Mouse (Mus musculus) midbrain, postnatal 0 days (tissue): ENCODE results near the gene Mad1l1. TPM values are rescaled to one million over a fixed set of nuclear protein-coding genes. Genes with fewer than 3 reads are reported as not detected.

Source experiments
- ATAC-seq: fragments of 200-750 bp; cut with Nextera tagmentation; 2 replicates; pipeline ENCODE4 v1.8.0; 2017; ENCODE audit warnings: moderate number of reproducible peaks, mild to moderate bottlenecking, moderate TSS enrichment, moderate library complexity; ENCODE audit not compliant: low FRiP score
- DNase-seq: peaks from one replicate; pipeline ENCODE4 v3.0.0-alpha.2; 2015; ENCODE audit warnings: low spot score
- H3K27ac ChIP-seq: fragments of 300-500 bp; sonication (generic); 2 replicates; pipeline ENCODE4 v1.5.1; 2014; ENCODE audit warnings: low read depth, mild to moderate bottlenecking, low read length, mixed read lengths
- H3K27me3 ChIP-seq: fragments of 300-500 bp; sonication (generic); 2 replicates; pipeline ENCODE4 v1.6.1; 2014; ENCODE audit warnings: low read length, control low read depth, mixed read lengths; ENCODE audit not compliant: insufficient read depth
- H3K36me3 ChIP-seq: fragments of 300-500 bp; sonication (generic); 2 replicates; pipeline ENCODE4 v1.6.1; 2014; ENCODE audit warnings: low read length, control low read depth, mixed read lengths; ENCODE audit not compliant: insufficient read depth
- H3K4me1 ChIP-seq: fragments of 300-500 bp; sonication (generic); 2 replicates; pipeline ENCODE4 v1.6.1; 2014; ENCODE audit warnings: mild to moderate bottlenecking, control low read depth, antibody characterized with exemption, low read length, mixed read lengths; ENCODE audit not compliant: insufficient read depth
- H3K4me2 ChIP-seq: fragments of 300-500 bp; sonication (generic); 2 replicates; pipeline ENCODE4 v1.6.1; 2014; ENCODE audit warnings: low read depth, mild to moderate bottlenecking, low read length, mixed read lengths; ENCODE audit not compliant: poor library complexity, severe bottlenecking
- H3K4me3 ChIP-seq: fragments of 300-500 bp; sonication (generic); 2 replicates; pipeline ENCODE4 v1.5.1; 2014; ENCODE audit warnings: low read depth, mild to moderate bottlenecking, low read length, moderate library complexity
- H3K9ac ChIP-seq: fragments of 300-500 bp; sonication (generic); replicated peaks from 2 replicates; pipeline ENCODE4 v1.6.1; 2014; ENCODE audit warnings: mild to moderate bottlenecking, low read length, moderate library complexity, mixed read lengths; ENCODE audit not compliant: poor library complexity, severe bottlenecking
- H3K9me3 ChIP-seq: fragments of 300-500 bp; sonication (generic); 2 replicates; pipeline ENCODE4 v1.6.1; 2016; ENCODE audit warnings: low read length, control low read depth
- CTCF ChIP-seq: IDR thresholded peaks from 2 replicates; pipeline ENCODE4 v1.5.1; 2016; ENCODE audit warnings: antibody characterized with exemption, mild to moderate bottlenecking
- WGBS: fragments of 180-500 bp; shearing (Covaris S2); extraction: QIAGEN DNeasy Blood & Tissue Kit; methylation state at CpG from one replicate; pipeline ENCODE4 v1.1.7; 2014; 5-methylcytosine and 5-hydroxymethylcytosine counted together
- polyA plus RNA-seq: library from polyadenylated mRNA; unstranded; fragments of >200 nt; fragmentation: Nextera tagmentation; extraction: Ambion mirVana; gene quantifications from 2 replicates; pipeline ENCODE4 v1.2.1, GENCODE M21; 2015
- total RNA-seq: library from RNA; depleted of rRNA; stranded (reverse); fragments of >200 nt; gene quantifications from 2 replicates; pipeline ENCODE4 v1.2.3, GENCODE M21; 2014

The Mad1l1 gene
- total and polyA plus RNA-seq, 2 experiments from 2014 or later: 25.9 to 33.5 TPM

DNA sequence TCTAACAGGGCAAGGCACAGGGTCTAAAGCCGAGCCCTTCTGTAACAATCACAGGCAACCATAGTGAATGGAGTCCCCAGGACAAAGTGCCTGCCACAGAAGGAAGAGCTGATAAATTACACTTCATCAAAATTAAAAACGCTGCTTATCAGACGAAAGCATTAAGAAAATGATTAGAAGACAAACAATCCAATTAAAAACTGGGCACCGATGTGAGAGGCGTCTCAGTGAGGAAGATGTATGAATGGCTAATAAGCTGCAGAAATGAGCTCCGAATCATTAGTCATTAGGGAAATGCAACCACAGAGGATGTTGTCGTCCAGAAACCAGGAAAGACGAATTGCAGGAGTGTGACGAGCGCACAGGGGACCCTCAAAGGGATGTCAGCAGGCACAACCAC, 240.3 kb downstream of the Mad1l1 start:
- Histone ChIP-seq H3K4me2 (no peak overlapping the region), H3K27ac (no peak overlapping the region), H3K27me3 (no peaks in the 10 kb centered on the region), H3K9ac (no peak overlapping the region), H3K4me3 (no peak overlapping the region), H3K4me1 (no peaks in the 10 kb centered on the region), H3K36me3 (no peaks in the 10 kb centered on the region), H3K9me3 (no peaks in the 10 kb centered on the region)
- no peak for ATAC-seq
- 62% methylated on average over 10 of the region's 10 CpGs for WGBS
- no peak for DNase-seq
- TF ChIP-seq CTCF: no peak

DNA sequence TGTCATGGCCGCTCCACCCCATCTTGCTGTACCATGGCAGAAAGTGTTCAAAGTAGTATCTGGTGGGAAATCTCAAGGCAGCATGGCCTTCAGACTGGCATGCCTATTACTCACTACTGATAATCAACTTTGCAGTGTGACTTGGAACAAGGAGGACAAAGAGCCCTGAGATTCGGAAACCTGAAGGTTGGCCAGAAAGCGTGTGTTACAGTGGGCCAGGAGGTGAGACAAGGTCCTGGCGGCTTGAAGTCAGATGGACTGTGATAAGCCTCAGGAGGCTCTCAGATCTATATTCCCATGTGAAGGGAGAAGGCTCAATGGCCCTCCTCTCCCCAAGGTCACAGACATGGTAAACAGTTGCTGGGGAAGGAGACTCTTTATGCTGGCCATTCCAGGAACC, 241.8 kb downstream of the Mad1l1 start:
- TF ChIP-seq CTCF: no peak
- 98% methylated on average over 4 of the region's 4 CpGs for WGBS
- no peak for ATAC-seq
- DNase-seq: no peak
- Histone ChIP-seq H3K27ac (no peak overlapping the region), H3K27me3 (no peaks in the 10 kb centered on the region), H3K4me3 (no peak overlapping the region), H3K4me2 (no peak overlapping the region), H3K4me1 (no peaks in the 10 kb centered on the region), H3K36me3 (no peaks in the 10 kb centered on the region), H3K9me3 (no peaks in the 10 kb centered on the region), H3K9ac (no peak overlapping the region)

DNA sequence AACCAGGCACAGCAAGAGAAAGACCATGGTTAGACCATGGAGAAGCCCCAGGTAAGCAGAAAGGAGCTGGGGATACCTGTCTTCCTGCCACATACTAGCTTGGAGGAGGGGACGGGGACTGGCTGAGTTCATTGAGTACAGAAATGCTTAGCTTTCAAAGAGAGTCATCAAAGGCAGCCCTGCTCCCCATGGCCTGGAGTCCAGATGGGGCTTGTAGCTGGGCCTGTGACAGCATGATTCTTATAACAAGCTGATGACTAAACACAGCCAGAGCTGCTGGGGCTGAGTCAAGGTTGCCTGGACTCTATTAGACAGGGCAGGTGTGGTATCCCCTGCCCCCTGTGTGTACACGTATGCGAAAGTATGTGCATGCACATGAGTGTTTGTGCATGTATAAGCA, 242.9 kb downstream of the Mad1l1 start:
- WGBS: 74% methylated on average over 3 of the region's 3 CpGs
- Histone ChIP-seq H3K4me3 (no peak overlapping the region), H3K4me2 (no peak overlapping the region), H3K4me1 (peaks cover 10% of the 10 kb centered on the region; the same call in 1 of the 2 replicates), H3K9ac (no peak overlapping the region), H3K36me3 (no peaks in the 10 kb centered on the region), H3K27me3 (no peaks in the 10 kb centered on the region), H3K9me3 (no peaks in the 10 kb centered on the region), H3K27ac (0 out of 2 replicates have a peak overlapping the region, but pooled peaks have one; percentile 26)
- TF ChIP-seq CTCF: no peak
- ATAC-seq (no peak), DNase-seq (no peak)

DNA sequence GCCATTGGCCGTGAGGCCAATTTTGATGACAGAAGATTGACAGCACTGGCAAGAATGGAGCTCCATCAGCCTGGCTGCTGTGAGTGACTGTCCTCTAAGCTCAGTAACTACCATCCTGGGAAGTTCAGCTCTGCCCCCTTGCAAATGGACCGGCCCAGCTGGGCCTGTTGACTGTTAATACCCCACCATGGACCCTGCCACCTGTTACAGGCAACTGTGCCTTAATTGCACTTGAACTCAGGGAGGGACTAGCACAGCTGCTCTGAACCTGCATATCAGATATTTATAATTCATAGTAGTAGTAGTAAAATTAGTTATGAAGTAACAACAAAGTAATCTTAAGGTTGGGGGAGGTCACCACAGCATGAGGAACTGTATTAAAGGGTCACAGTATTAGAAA, 244.9 kb downstream of the Mad1l1 start:
- no peak for ATAC-seq
- Histone ChIP-seq H3K4me3 (no peak overlapping the region), H3K9ac (no peak overlapping the region), H3K27ac (no peak overlapping the region), H3K4me1 (peaks cover 14% of the 10 kb centered on the region; the same call in 1 of the 2 replicates), H3K4me2 (no peak overlapping the region), H3K9me3 (no peaks in the 10 kb centered on the region), H3K27me3 (no peaks in the 10 kb centered on the region), H3K36me3 (no peaks in the 10 kb centered on the region)
- TF ChIP-seq CTCF: no peak
- WGBS: 94% methylated on average over 2 of the region's 2 CpGs
- DNase-seq: no peak

DNA sequence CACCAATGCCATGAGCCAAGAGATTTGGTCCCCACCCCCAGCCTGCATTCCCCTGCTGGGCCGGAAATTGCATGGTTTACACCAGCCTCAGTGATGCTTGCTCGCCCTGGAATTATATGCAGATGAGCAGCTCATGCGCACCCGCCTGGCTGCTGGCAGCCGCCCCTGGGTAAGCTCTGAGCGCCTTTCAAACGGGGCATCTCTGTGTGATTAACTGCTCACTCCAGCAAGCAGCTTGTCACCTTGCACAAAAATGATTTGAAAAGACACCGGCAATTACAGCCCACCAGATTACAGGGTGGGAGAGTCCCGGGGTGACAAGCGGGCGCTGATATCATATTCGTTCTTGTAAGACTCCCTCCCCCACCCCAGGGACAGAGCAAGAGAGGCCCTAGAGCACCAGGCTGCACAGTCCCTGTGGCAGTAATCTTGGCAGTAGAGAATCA, 247.7 kb downstream of the Mad1l1 start:
- H3K27me3 ChIP-seq: no peaks in the 10 kb centered on the region
- peak; percentile 45 for DNase-seq
- WGBS: 17% methylated on average over 12 of the region's 12 CpGs
- ATAC-seq: peak; percentile 58; the same call in 1 of the 2 replicates
- H3K9ac ChIP-seq: no peak overlapping the region
- H3K4me1 ChIP-seq: peaks cover 14% of the 10 kb centered on the region; the same call in 1 of the 2 replicates
- H3K27ac ChIP-seq: no peak overlapping the region
- H3K9me3 ChIP-seq: no peaks in the 10 kb centered on the region
- H3K36me3 ChIP-seq: no peaks in the 10 kb centered on the region
- no peak for TF ChIP-seq CTCF
- no peak overlapping the region for H3K4me3 ChIP-seq
- H3K4me2 ChIP-seq: no peak overlapping the region

DNA sequence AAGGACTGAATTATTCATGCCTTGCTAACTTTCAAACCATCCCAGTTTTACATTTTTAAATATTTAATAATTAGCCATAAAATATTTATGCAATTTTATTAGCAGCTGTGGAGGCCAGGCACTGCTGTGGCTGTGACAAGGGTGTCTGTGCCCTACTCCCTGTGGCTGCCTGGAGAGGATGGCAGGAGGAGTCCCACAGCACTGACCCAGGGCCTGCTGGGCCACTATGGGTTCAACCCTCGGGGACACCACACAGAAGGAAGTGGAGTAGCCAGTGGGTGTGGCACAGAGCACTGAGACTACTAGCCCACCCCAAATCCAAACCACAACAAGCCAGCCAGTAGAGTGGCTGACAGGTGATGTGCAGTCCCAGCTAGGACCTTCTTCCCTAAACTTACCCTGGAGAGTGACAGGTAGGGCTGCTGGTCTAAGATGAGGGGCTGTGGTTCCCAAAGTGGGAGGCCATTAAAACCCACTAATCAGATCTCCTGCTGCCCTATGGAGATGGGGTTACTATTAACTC, 248.1 kb downstream of the Mad1l1 start:
- ATAC-seq (no peak; the same call in 1 of the 2 replicates), DNase-seq (no peak)
- Histone ChIP-seq H3K4me1 (peaks cover 14% of the 10 kb centered on the region; the same call in 1 of the 2 replicates), H3K27ac (no peak overlapping the region), H3K9me3 (no peaks in the 10 kb centered on the region), H3K9ac (no peak overlapping the region), H3K4me2 (no peak overlapping the region), H3K27me3 (no peaks in the 10 kb centered on the region), H3K4me3 (no peak overlapping the region), H3K36me3 (no peaks in the 10 kb centered on the region)
- WGBS: 26% methylated on average over 1 of the region's 1 CpGs
- TF ChIP-seq CTCF: no peak
